Mouse (Mus musculus) liver, embryonic 14.5 days (tissue): ENCODE measurements around the gene Pbx2.

Experiments
- CTCF ChIP-seq: IDR thresholded peaks from 2 replicates; pipeline ENCODE4 v1.5.1; 2016; ENCODE audit warnings: antibody characterized with exemption, low read depth, control low read depth
- EP300 ChIP-seq: IDR thresholded peaks from 2 replicates; pipeline ENCODE4 v1.6.1; 2016; ENCODE audit warnings: antibody characterized with exemption, low read depth

DNA sequence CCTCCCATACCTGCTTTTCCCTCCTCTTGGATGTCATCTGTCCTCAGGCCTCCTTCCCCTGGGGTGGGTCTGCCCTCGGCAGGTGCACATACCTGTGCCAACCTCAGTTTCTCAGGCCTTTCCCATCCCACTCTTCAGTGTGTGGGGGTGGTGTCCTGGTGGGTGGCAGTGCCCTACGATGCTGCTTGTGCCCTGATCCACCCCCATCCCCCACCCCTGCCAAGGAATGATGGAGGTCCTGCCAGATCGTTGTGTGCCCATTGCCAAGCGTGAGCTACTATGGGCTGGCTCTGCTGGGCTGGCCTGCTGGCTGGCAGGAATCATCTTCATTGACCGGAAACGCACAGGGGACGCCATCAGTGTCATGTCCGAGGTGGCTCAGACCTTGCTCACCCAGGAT, 20.0 kb downstream of the Pbx2 start:
- TF ChIP-seq CTCF (no peak), EP300 (no peak)
